ENCODE assay signal across 9 mouse cellular contexts in genomic region chr11:79087731-79088311, GRCm38 (mm10). TPM values are rescaled to one million over a fixed set of nuclear protein-coding genes. Genes with fewer than 3 reads are reported as not detected.
DNase-seq lines count a peak whose midpoint lies in the region; TF ChIP-seq lines count a peak whose summit lies in the region.
"Had no signal": no experiment of that assay in that cellular context is flagged by ENCODE, and none has a peak within 500 bp of the region (broad histone marks: within the 10 kb centered on the region; RNA-seq: fewer than 3 reads in every experiment).

No protein-coding gene starts in this region.

- DNase-seq in heart, postnatal 25 days (ENCODE audit: low spot score) = peak; percentile 54
- no peak for DNase-seq in heart, postnatal 14 days
- DNase-seq in ES-CJ7 (ENCODE audit: low read depth, low spot score) = peak; percentile 63
- peak; percentile 54 for DNase-seq in gastrocnemius, postnatal 14 days
- DNase-seq in lung, postnatal 36 days = peak; percentile 62
- no peak for DNase-seq in left cerebral cortex, adult 9 months (ENCODE audit: low spot score in 2 of 2)
- no peak for DNase-seq in urinary bladder, postnatal 36 days (ENCODE audit: low spot score in 2 of 2)
- DNase-seq in left cerebral cortex, adult 2 months (ENCODE audit: extremely low spot score in 1 of 2, low spot score in 2 of 2) = no peak

- intact Hi-C loops in heart, postnatal 25 days (cut with DNase I) = no loop called here
- intact Hi-C loops in heart, postnatal 14 days (cut with DNase I) = no loop called here
- intact Hi-C loops in gastrocnemius, postnatal 14 days (cut with DNase I; ENCODE audit: low total_unique reads) = no loop called here
- intact Hi-C loops in left cerebral cortex, adult 2 months (cut with DNase I) = no loop called here

- H3K4me3 ChIP-seq in left cerebral cortex, adult 2 months = no peak overlapping the region

- no peak overlapping the region for H3K27ac ChIP-seq in left cerebral cortex, adult 2 months
- H3K27ac ChIP-seq: hindbrain, postnatal 0 days had no signal

- no peak for TF ChIP-seq CTCF in left cerebral cortex, adult 2 months (IDR thresholded peaks at IDR 0.05)

RNA-seq across cellular contexts. Expression of gene Ksr1, which starts 58.4 kb away (rescaled TPM):
- 1 to 10 TPM; 7.3 TPM for total RNA-seq in heart, postnatal 25 days (2021)
- total RNA-seq in heart, postnatal 14 days (2021) = 10 to 100 TPM; 10.2 to 10.7 TPM
- 10 to 100 TPM; 62.2 to 73.3 TPM for total RNA-seq in gastrocnemius, postnatal 14 days (2021)
- 10 to 100 TPM; 57.2 to 59.8 TPM for total RNA-seq in left cerebral cortex, adult 2 months (2021)

Comparison
In these comparisons a context has a peak if more than half of its experiments do, and no peak if none do; other contexts are left out.
1. DNase-seq: peak in heart, postnatal 25 days (single experiment), ES-CJ7 (single experiment), gastrocnemius, postnatal 14 days (single experiment) and lung, postnatal 36 days (single experiment); none in heart, postnatal 14 days (0 of 2), left cerebral cortex, adult 9 months (0 of 2), urinary bladder, postnatal 36 days (0 of 2) and left cerebral cortex, adult 2 months (0 of 2).
2. RNA of gene Ksr1, which starts 58.4 kb away (total RNA-seq): 62.2 to 73.3 TPM in gastrocnemius, postnatal 14 days and 57.2 to 59.8 TPM in left cerebral cortex, adult 2 months; 10.2 to 10.7 TPM in heart, postnatal 14 days and 7.3 TPM in heart, postnatal 25 days; every median in the first group is over 4 times any median in the second.